Mouse (Mus musculus): ENCODE measurements around the gene Kcnab1. TPM values are rescaled to one million over a fixed set of nuclear protein-coding genes. Genes with fewer than 3 reads are reported as not detected.

The Kcnab1 gene
- polyA plus RNA-seq, 1 experiment from 2014 or later, result 0.30 TPM

GRCm38 (mm10) chr3:65220287-65220686, 111.1 kb downstream of the Kcnab1 start:
- Histone ChIP-seq H3K36me3 (ENCODE audit: control insufficient read depth, insufficient read depth) (no peaks in the 10 kb centered on the region), H3K4me2 (ENCODE audit: low read depth, low read length) (no peak overlapping the region), H3K9ac (ENCODE audit: low read depth, low read length) (no peak overlapping the region), H3K9me3 (replicated peaks; ENCODE audit: control insufficient read depth, low read length) (no peaks in the 10 kb centered on the region), H3K4me1 (ENCODE audit: control insufficient read depth, low read depth, low read length) (no peaks in the 10 kb centered on the region), H3K27ac (ENCODE audit: low read length) (no peak overlapping the region), H3K4me3 (ENCODE audit: low read depth, low read length) (no peak overlapping the region), H3K27me3 (ENCODE audit: control insufficient read depth, insufficient read depth, low read depth, low read length) (no peaks in the 10 kb centered on the region)
- no peak for ATAC-seq (ENCODE audit: low read depth)

GRCm38 (mm10) chr3:65223635-65224034, 114.5 kb downstream of the Kcnab1 start:
- no peak for ATAC-seq (ENCODE audit: low read depth)

GRCm38 (mm10) chr3:65230978-65231377, 121.8 kb downstream of the Kcnab1 start:
- WGBS (ENCODE audit: insufficient replicate concordance), result 69% methylated on average over 1 of the region's 1 CpGs
- Histone ChIP-seq H3K9me3 (replicated peaks; ENCODE audit: control insufficient read depth, low read length) (no peaks in the 10 kb centered on the region), H3K27me3 (ENCODE audit: control insufficient read depth, insufficient read depth, low read depth, low read length) (no peaks in the 10 kb centered on the region), H3K36me3 (ENCODE audit: control insufficient read depth, insufficient read depth) (no peaks in the 10 kb centered on the region), H3K27ac (ENCODE audit: low read length) (no peak overlapping the region), H3K4me2 (ENCODE audit: low read depth, low read length) (no peak overlapping the region), H3K4me3 (ENCODE audit: low read depth, low read length) (no peak overlapping the region), H3K4me1 (ENCODE audit: control insufficient read depth, low read depth, low read length) (no peaks in the 10 kb centered on the region), H3K9ac (ENCODE audit: low read depth, low read length) (no peak overlapping the region)
- no peak for ATAC-seq (ENCODE audit: low read depth)

More at GRCm38 (mm10) chr3:65223635-65224034, 114.5 kb downstream of the Kcnab1 start:
- no peaks in the 10 kb centered on the region for H3K27me3 ChIP-seq (ENCODE audit: control insufficient read depth, insufficient read depth, low read depth, low read length)
- no peak overlapping the region for H3K4me3 ChIP-seq (ENCODE audit: low read depth, low read length)
- H3K9ac ChIP-seq (ENCODE audit: low read depth, low read length), result no peak overlapping the region
- no peaks in the 10 kb centered on the region for H3K4me1 ChIP-seq (ENCODE audit: control insufficient read depth, low read depth, low read length)
- no peak overlapping the region for H3K27ac ChIP-seq (ENCODE audit: low read length)
- no peaks in the 10 kb centered on the region for H3K9me3 ChIP-seq (replicated peaks; ENCODE audit: control insufficient read depth, low read length)
- no peak overlapping the region for H3K4me2 ChIP-seq (ENCODE audit: low read depth, low read length)
- 66% methylated on average over 2 of the region's 2 CpGs for WGBS (ENCODE audit: insufficient replicate concordance)
- H3K36me3 ChIP-seq (ENCODE audit: control insufficient read depth, insufficient read depth), result no peaks in the 10 kb centered on the region

- Histone ChIP-seq H3K9me3 (replicated peaks; ENCODE audit: control insufficient read depth, low read length) (no peaks in the 10 kb centered on the region), H3K27me3 (ENCODE audit: control insufficient read depth, insufficient read depth, low read depth, low read length) (no peaks in the 10 kb centered on the region), H3K4me2 (ENCODE audit: low read depth, low read length) (no peak overlapping the region), H3K4me1 (ENCODE audit: control insufficient read depth, low read depth, low read length) (no peaks in the 10 kb centered on the region), H3K36me3 (ENCODE audit: control insufficient read depth, insufficient read depth) (no peaks in the 10 kb centered on the region), H3K4me3 (ENCODE audit: low read depth, low read length) (no peak overlapping the region), H3K27ac (ENCODE audit: low read length) (no peak overlapping the region), H3K9ac (ENCODE audit: low read depth, low read length) (no peak overlapping the region)
- no peak for ATAC-seq (ENCODE audit: low read depth)
- 70% methylated on average over 11 of the region's 11 CpGs for WGBS (ENCODE audit: insufficient replicate concordance)
Measured at GRCm38 (mm10) chr3:65231419-65232090, 122.4 kb downstream of the Kcnab1 start.

- Histone ChIP-seq H3K4me1 (ENCODE audit: control insufficient read depth, low read depth, low read length) (no peaks in the 10 kb centered on the region), H3K4me2 (ENCODE audit: low read depth, low read length) (no peak overlapping the region), H3K9me3 (replicated peaks; ENCODE audit: control insufficient read depth, low read length) (no peaks in the 10 kb centered on the region), H3K36me3 (ENCODE audit: control insufficient read depth, insufficient read depth) (no peaks in the 10 kb centered on the region), H3K27ac (ENCODE audit: low read length) (no peak overlapping the region), H3K27me3 (ENCODE audit: control insufficient read depth, insufficient read depth, low read depth, low read length) (no peaks in the 10 kb centered on the region), H3K9ac (ENCODE audit: low read depth, low read length) (no peak overlapping the region), H3K4me3 (ENCODE audit: low read depth, low read length) (no peak overlapping the region)
- WGBS (ENCODE audit: insufficient replicate concordance), result 51% methylated on average over 6 of the region's 6 CpGs
- no peak for ATAC-seq (ENCODE audit: low read depth)
Measured at GRCm38 (mm10) chr3:65249023-65249422, 139.8 kb downstream of the Kcnab1 start.

GRCm38 (mm10) chr3:65260521-65260920, 151.3 kb downstream of the Kcnab1 start:
- no peaks in the 10 kb centered on the region for H3K9me3 ChIP-seq (replicated peaks; ENCODE audit: control insufficient read depth, low read length)
- no peaks in the 10 kb centered on the region for H3K27me3 ChIP-seq (ENCODE audit: control insufficient read depth, insufficient read depth, low read depth, low read length)
- no peak overlapping the region for H3K9ac ChIP-seq (ENCODE audit: low read depth, low read length)
- 56% methylated on average over 4 of the region's 4 CpGs for WGBS (ENCODE audit: insufficient replicate concordance)
- no peak overlapping the region for H3K4me3 ChIP-seq (ENCODE audit: low read depth, low read length)
- H3K27ac ChIP-seq (ENCODE audit: low read length), result no peak overlapping the region
- no peak overlapping the region for H3K4me2 ChIP-seq (ENCODE audit: low read depth, low read length)
- no peaks in the 10 kb centered on the region for H3K4me1 ChIP-seq (ENCODE audit: control insufficient read depth, low read depth, low read length)
- no peaks in the 10 kb centered on the region for H3K36me3 ChIP-seq (ENCODE audit: control insufficient read depth, insufficient read depth)
- no peak for ATAC-seq (ENCODE audit: low read depth)

GRCm38 (mm10) chr3:65262506-65263422, 153.6 kb downstream of the Kcnab1 start:
- Histone ChIP-seq H3K4me2 (ENCODE audit: low read depth, low read length) (no peak overlapping the region), H3K9me3 (replicated peaks; ENCODE audit: control insufficient read depth, low read length) (no peaks in the 10 kb centered on the region), H3K4me1 (ENCODE audit: control insufficient read depth, low read depth, low read length) (no peaks in the 10 kb centered on the region), H3K4me3 (ENCODE audit: low read depth, low read length) (no peak overlapping the region), H3K27me3 (ENCODE audit: control insufficient read depth, insufficient read depth, low read depth, low read length) (no peaks in the 10 kb centered on the region), H3K36me3 (ENCODE audit: control insufficient read depth, insufficient read depth) (no peaks in the 10 kb centered on the region), H3K27ac (ENCODE audit: low read length) (no peak overlapping the region), H3K9ac (ENCODE audit: low read depth, low read length) (no peak overlapping the region)
- 66% methylated on average over 12 of the region's 12 CpGs for WGBS (ENCODE audit: insufficient replicate concordance)
- ATAC-seq (ENCODE audit: low read depth), result no peak

- Histone ChIP-seq H3K4me1 (ENCODE audit: control insufficient read depth, low read depth, low read length) (no peaks in the 10 kb centered on the region), H3K27ac (ENCODE audit: low read length) (no peak overlapping the region), H3K4me3 (ENCODE audit: low read depth, low read length) (no peak overlapping the region), H3K9ac (ENCODE audit: low read depth, low read length) (no peak overlapping the region), H3K4me2 (ENCODE audit: low read depth, low read length) (no peak overlapping the region), H3K9me3 (replicated peaks; ENCODE audit: control insufficient read depth, low read length) (no peaks in the 10 kb centered on the region), H3K27me3 (ENCODE audit: control insufficient read depth, insufficient read depth, low read depth, low read length) (no peaks in the 10 kb centered on the region), H3K36me3 (ENCODE audit: control insufficient read depth, insufficient read depth) (no peaks in the 10 kb centered on the region)
- ATAC-seq (ENCODE audit: low read depth), result no peak
- 40% methylated on average over 1 of the region's 1 CpGs for WGBS (ENCODE audit: insufficient replicate concordance)
Measured at GRCm38 (mm10) chr3:65273317-65273716, 164.1 kb downstream of the Kcnab1 start.

GRCm38 (mm10) chr3:65277777-65278176, 168.6 kb downstream of the Kcnab1 start:
- no peaks in the 10 kb centered on the region for H3K9me3 ChIP-seq (replicated peaks; ENCODE audit: control insufficient read depth, low read length)
- no peak overlapping the region for H3K4me2 ChIP-seq (ENCODE audit: low read depth, low read length)
- no peaks in the 10 kb centered on the region for H3K36me3 ChIP-seq (ENCODE audit: control insufficient read depth, insufficient read depth)
- H3K9ac ChIP-seq (ENCODE audit: low read depth, low read length), result no peak overlapping the region
- H3K27me3 ChIP-seq (ENCODE audit: control insufficient read depth, insufficient read depth, low read depth, low read length), result no peaks in the 10 kb centered on the region
- WGBS (ENCODE audit: insufficient replicate concordance), result 73% methylated on average over 10 of the region's 10 CpGs
- ATAC-seq (ENCODE audit: low read depth), result no peak
- no peaks in the 10 kb centered on the region for H3K4me1 ChIP-seq (ENCODE audit: control insufficient read depth, low read depth, low read length)
- H3K4me3 ChIP-seq (ENCODE audit: low read depth, low read length), result no peak overlapping the region
- no peak overlapping the region for H3K27ac ChIP-seq (ENCODE audit: low read length)
